Mouse (Mus musculus) R1 (cell line): ENCODE data around the gene Olfr1357.
A peak's percentile ranks its signal among the peaks of the same experiment; 100 is the strongest.

Source experiments
- DNase-seq: peaks from one replicate; pipeline ENCODE4 v3.0.0-alpha.2; 2018; ENCODE audit warnings: low read depth, low spot score

The Olfr1357 gene

DNA sequence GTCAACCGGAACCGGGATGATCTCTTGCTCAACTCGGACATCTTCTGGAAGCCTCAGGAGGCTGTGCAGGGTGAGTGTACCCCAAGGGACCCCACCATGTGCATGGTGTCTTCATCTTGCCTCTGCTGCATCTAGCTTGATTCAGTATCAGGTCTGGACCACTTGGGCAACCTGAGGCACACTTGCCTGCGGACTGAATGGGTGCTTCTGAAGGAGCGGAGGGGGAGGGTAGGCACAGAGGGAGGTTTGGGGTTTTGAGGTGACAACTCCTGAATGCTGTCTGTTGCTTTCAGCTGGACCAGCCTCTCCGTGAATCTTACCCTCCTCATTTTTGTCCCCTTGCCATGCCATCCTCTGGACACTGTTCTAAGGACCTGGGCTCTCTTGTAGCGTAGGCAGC is 36.8 kb downstream of the Olfr1357 start:
- no peak for DNase-seq

DNA sequence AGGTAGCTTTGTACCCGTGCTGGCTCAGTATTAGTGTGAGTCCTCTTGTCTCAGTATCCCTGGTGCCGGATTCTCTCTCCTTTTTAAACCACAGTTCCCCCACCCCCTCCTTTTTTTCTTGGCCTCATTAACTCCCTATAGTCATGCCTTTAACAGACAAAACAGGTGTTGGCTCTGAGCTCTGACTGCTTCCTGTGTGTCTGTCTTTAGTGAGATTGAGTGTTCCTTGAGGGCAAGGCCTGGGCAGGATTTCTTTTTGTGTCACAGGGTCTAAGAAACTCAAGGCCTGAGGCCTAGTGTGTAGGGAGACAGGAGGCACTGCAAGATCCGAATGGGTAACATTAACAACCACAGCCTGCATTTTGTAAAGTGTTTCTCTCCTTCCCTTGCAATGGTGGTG is 39.7 kb downstream of the Olfr1357 start:
- DNase-seq = no peak

DNA sequence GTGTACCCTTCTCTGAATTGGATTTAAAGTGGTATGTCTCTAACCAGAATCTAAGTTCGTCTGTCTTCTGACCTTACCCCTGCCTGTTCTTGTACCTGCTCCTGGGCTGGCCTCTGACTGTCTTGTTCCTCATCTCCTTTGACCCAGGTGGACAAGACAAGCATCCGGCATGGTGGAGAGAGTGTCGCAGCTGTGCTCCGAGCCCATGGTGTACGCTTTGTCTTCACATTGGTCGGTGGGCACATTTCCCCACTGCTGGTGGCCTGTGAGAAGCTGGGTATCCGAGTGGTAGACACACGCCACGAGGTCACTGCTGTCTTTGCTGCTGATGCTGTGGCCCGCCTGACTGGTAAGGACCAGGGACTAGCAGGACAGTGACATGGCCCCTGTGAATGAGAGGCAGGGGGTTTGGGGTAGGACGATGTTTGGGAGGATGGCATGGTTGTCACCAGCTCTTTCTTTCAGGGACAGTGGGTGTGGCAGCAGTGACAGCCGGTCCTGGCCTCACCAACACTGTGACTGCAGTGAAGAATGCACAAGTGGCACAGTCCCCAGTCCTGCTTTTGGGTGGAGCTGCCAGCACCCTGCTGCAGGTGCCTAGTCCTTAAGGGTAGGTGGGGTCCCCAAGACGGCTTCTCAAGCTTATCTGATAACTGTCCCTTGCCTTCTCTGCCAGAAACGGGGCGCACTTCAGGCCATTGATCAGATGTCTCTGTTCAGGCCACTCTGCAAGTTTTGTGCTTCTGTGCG is 41.3 kb downstream of the Olfr1357 start:
- DNase-seq = no peak

DNA sequence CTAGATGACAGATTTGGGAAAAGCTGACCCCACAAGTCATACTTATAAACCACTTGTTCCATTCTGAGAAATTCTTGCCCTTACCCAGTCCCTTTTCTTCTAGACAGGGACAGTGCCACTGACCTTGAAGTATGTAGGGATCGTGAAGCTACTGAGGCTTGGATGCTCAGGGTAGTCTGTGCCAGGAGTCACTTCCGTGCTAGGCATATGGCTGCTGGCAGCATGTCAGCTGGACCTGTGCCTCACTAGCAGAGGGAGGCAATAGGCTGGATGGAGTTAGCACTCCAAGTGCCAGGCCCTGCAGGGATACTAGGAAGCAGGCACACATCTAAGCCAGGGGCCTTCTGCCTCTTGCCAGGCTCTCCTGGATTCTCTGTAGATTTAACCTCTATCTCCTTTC is 42.2 kb downstream of the Olfr1357 start:
- DNase-seq = no peak

DNA sequence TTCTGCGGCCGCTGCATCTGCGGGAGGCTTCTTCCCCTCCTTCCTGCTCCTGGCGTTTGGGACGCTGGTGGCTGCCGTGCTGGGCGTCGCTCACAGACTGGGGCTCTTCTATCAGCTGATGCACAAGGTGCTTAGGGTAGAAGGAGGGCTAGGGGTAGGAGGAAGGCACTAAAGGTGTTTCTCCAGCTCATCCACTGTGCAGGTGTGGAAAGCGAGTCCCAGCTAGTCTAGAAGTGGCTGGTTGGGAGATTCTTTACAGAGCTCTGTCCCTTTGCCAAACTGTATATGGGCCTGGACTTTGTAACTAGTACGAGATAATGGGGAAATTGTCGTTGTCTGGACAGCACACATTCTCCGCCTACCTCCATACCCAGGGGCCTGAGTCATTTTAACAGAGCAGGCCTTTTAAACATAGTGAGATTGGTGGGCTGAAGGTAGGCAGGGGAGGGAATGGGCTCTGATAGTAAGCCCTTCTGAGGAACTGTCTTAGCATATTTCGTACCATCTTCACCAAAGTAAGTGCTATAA is 42.7 kb downstream of the Olfr1357 start:
- DNase-seq = no peak

DNA sequence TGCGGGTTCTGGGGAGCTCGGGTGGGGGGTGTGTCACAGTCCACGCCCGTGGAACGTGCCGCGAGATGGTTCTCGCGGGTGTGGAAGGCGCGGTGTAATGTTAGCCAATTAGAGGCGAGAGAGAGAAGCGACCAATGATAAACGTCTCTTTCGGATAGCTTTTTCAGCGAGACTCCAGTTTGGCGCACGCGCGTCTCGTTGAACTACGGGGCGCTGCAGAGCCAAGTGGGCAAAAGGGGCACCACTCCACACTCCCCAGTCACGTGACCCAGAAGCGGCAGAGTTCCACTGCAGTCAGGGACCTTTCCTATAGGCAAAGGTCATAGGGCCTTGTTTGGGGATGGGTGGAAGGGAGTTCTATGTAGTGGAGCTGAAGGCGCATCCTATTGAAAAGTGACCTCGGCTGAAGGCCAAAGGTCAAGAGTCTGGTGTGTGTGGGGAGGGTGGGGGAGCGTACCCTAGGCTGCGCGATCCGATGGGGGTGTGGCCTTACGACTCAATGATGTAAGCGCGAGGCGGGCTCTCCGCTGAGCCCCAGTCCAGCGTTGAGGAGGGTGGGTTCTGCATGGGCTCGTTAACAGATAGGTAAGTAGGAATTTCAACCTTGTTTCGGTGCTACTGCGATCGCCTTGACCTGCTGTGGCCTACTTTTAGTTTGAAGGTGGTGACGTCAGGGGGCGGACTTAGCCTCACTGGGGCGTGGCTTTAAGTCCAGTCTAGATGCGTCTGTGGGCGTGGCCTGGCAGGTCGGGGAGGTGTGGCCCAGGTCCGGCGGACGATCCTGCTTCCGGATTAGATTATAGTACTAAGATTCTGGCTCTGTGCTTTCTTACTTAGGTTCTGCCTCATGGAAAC is 43.4 kb downstream of the Olfr1357 start, which contains the start of gene Ilvbl:
Ilvbl (plus strand) TSS at position 97 of the 855 bp plus-strand sequence.
- peak; percentile 97 for DNase-seq

DNA sequence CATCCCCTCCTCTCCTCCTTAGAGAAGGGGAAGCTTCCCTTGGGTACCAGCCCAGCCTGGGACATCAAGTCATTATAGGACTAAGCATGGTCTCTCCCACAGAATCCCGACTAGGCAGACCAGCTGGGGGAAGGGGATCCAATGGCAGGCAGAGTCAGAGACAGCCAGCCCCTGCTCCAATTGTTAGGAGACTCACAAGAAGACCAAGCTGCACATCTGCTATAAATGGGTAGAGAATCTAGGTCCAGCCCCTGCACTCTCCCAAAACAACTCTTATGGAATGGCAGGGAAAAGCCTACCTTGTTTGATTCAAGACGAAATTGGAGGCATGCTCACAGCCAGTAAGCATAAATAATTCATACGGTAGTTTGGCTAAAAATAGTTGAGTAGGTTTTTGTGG is 44.6 kb downstream of the Olfr1357 start:
- no peak for DNase-seq

DNA sequence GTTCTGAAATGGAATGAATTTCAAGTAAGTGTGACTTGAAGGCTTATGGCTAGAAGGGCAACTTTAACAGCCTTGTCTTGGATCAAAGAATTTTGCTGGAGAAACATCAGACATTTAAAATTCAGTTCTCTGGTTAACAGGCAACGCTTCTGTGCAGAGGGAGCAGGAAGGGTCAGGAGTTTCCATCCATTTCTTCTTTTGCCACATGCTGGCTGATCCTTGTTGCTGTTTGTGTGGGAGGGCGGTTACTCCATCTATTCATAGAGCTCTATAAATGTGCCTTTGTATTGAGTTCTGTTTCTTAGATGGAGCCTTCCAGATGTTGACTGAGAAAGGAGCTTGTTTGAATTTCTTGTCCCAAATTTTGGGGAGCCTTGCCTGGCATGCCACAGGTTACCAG is 47.0 kb downstream of the Olfr1357 start:
- no peak for DNase-seq

DNA sequence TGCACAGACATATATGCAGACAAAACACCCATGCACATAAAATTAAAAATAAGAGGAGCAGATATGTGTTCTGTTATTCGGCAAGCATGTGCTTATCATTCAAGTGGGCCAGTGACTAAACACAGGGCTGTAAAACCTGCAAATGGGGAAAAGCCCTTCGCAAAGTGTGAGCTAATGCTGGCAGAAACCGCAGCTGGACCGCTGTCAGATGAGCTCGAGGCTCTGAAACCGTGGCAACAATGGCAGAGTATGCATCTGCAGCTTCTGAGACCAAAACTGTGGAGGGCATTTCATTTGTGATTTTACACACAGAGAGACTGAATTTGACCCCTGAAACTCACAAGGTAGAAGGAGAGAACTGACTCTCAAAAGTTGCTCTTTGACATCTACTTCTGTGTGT is 47.5 kb downstream of the Olfr1357 start:
- DNase-seq = no peak

DNA sequence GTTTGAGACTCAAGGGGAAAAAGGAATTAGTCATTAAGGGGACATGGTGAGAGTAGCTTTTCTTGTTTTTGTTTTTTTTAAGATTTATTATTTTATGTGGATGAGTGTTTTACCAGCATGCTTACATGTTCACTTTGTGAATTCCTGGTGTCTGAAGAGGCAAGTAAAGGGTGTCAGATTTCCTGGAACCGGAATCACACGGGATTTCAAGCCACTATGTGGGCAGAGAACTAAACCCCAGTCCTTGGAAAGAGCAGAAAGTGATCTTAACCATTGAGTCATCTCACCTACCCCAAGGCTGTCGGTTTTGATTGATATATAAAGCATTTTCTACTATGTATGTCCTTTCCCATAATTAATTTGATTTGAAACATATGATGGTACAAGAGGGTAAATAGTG is 48.2 kb downstream of the Olfr1357 start:
- DNase-seq = no peak

DNA sequence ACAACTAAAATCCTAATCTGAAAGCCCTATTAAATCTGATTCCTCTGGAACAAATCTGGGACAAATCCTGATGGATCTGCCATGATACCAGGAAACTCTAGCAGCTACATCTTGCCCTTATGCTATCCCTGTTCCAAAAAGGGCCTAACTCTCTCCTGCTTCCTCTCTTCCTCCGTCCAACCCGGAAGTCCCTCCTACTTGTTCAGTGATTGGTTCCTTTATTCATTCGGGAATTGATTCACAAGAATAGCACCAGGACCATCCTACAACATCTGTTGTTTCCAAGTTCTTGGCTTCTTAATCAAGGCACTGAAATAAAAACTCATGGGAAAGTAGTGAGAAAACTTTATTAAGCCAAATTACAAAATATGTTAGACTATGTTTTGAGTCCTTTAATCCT is 48.7 kb downstream of the Olfr1357 start:
- DNase-seq = peak; percentile 19

DNA sequence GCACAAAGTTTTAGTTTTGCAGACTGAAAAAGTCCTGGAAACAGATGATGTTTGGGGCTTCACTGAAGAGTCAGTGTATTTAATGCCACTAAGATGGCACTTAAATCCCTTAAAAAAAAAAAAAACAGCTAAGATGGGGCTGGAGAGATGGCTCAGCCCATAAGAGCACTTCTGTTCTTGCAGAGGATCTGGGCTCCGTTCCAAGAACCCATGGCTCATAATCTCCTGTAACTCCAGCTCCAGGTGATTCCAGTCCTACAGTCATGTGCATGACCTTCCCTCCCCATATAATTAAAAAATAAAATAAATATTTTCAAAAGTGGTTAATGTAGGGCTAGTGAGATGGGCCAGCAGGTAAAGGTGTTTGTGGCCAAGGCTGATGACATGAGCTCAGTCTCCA is 52.8 kb downstream of the Olfr1357 start:
- no peak for DNase-seq
